Mouse (Mus musculus): ENCODE data around the gene Rbfox3. TPM values are rescaled to one million over a fixed set of nuclear protein-coding genes. Genes with fewer than 3 reads are reported as not detected.

Gene Rbfox3
- polyA plus RNA-seq, 1 experiment, result 0.19 TPM

DNA sequence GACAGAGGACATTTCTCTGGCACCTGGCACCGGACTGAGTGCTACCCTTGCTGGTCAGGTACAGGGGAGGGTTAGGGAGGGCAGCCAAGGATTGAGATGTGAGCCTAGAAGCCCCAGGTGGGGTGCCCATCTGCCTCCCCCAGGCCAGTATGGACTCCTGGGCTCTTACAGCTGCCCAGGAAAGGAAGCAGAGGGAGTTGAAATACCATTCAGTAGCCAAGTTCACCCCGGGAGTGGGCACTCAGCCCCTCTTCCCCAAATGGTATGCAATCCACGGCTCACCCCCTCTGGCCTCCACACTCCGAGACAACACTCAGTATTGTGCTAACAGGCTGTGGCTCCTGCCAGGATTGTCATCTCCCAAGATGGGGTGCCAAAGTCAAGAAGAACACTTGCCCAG, 74.5 kb downstream of the Rbfox3 start:
- Histone ChIP-seq H3K27ac (ENCODE audit: insufficient read depth, low read depth, low read length) (no peak overlapping the region), H3K4me3 (ENCODE audit: low read depth, low read length) (no peak overlapping the region), H3K4me1 (ENCODE audit: control insufficient read depth, insufficient read depth, insufficient read length, low read length) (no peaks in the 10 kb centered on the region; the same call in 1 of the 2 replicates), H3K27me3 (ENCODE audit: control insufficient read depth, insufficient read depth, low read length) (no peaks in the 10 kb centered on the region), H3K36me3 (ENCODE audit: control insufficient read depth, insufficient read depth, low read length) (no peaks in the 10 kb centered on the region)
- WGBS, result 69% methylated on average over 4 of the region's 4 CpGs
- TF ChIP-seq POLR2A (IDR thresholded peaks at IDR 0.05; ENCODE audit: low read depth, low read length) (no peak), CTCF (IDR thresholded peaks at IDR 0.05; ENCODE audit: extremely low read depth, insufficient read length, insufficient replicate concordance, low read depth, low read length) (no peak)

DNA sequence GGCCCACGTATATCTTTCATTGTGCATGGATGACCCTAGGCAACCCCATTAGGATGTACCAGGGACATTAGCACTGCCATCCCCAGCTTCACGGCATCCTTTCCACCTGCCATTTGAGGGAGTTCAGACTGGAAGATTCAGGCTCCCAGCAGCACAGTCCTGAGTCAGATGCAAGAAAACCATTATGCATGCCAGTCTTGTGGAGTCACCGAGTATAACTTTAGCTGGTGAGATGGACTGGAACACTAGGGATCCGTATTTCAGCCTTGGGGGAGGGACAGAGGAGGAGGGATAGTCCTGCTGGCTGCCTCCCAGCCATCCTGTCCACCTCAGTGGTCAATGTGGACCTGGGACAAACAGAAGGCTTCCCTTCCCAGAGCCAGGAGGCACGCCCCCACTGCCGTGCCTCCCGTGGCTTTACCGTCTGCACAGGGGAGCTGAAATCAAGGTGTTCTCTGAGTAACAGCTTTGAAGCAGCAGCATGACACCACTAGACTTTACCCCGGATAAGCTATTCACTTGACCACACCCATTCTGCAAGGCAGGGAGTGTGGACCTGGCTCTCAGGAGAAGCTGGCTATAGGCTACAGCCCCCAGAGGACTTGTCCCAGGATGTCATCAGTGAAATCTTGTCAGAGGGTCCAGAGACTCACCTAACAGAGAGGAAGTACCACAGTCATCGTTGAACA, 78.5 kb downstream of the Rbfox3 start:
- WGBS, result 45% methylated on average over 10 of the region's 10 CpGs
- Histone ChIP-seq H3K27ac (ENCODE audit: insufficient read depth, low read depth, low read length) (no peak overlapping the region), H3K4me3 (ENCODE audit: low read depth, low read length) (no peak overlapping the region), H3K27me3 (ENCODE audit: control insufficient read depth, insufficient read depth, low read length) (no peaks in the 10 kb centered on the region), H3K36me3 (ENCODE audit: control insufficient read depth, insufficient read depth, low read length) (no peaks in the 10 kb centered on the region), H3K4me1 (ENCODE audit: control insufficient read depth, insufficient read depth, insufficient read length, low read length) (no peaks in the 10 kb centered on the region; the same call in 1 of the 2 replicates)
- TF ChIP-seq CTCF (IDR thresholded peaks at IDR 0.05; ENCODE audit: extremely low read depth, insufficient read length, insufficient replicate concordance, low read depth, low read length) (no peak), POLR2A (IDR thresholded peaks at IDR 0.05; ENCODE audit: low read depth, low read length) (no peak)

DNA sequence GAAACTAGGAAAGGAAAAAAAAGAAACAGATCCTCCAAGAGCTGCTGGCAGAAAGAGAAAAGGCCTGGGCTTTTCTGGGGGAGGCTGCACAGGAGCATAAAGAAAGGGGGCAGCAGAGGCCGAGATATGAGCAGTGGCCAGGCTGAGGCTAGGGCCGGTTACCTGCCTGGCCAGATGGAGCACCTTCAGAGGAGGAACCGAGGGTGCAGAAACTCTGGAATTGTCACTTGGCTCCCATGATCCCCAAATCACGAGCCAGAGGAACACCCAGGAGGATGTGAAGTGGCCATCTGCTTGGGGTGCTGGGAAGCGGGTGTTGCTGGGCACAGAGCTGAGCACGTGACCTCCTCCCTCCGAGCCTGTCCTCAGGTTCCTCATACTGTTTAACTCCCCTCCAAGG, 79.7 kb downstream of the Rbfox3 start:
- TF ChIP-seq CTCF (IDR thresholded peaks at IDR 0.05; ENCODE audit: extremely low read depth, insufficient read length, insufficient replicate concordance, low read depth, low read length) (no peak), POLR2A (IDR thresholded peaks at IDR 0.05; ENCODE audit: low read depth, low read length) (no peak)
- no peaks in the 10 kb centered on the region for H3K27me3 ChIP-seq (ENCODE audit: control insufficient read depth, insufficient read depth, low read length)

DNA sequence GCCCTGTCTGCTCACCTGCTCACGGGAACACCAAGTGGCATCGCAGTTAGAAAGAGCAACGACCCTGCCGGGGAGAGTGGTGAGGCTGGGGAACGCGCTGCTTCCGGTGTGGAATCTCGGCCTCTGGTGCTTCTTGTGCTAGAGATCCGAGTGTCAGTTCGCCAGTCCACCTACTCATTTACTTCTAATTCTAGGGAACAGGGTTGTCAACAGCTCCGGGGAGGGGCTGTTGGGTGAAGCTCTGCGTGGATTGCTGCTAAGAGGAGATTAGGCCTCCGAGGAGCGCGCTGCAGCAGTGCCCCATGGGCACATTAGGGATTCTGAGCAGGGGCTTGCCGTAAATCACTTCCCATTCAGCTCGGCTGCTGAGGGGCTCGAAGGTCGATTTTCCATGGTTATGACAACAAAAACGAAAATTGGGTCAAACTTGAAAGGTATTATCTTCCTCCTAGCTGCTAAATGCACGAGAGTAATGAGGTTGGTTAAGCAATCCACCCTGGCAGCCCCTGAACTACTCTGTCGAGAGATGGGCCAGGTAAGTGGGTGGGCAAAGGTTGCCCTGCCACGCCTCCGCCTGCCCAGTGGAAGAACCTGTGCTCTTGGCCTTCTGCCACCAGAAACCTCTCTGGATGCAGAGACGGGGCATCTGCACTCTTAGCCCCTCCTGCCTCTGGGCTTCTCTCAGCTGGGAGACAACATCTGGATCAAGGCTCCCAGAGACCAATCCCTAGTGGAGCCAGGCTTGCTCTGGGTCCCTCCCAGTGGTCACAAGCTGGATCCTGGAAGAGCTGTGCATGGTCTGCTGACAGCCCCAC, 85.9 kb downstream of the Rbfox3 start:
- 25% methylated on average over 25 of the region's 25 CpGs for WGBS
- H3K4me3 ChIP-seq (ENCODE audit: low read depth, low read length), result no peak overlapping the region
- no peak overlapping the region for H3K27ac ChIP-seq (ENCODE audit: insufficient read depth, low read depth, low read length)
- no peaks in the 10 kb centered on the region for H3K36me3 ChIP-seq (ENCODE audit: control insufficient read depth, insufficient read depth, low read length)
- H3K4me1 ChIP-seq (ENCODE audit: control insufficient read depth, insufficient read depth, insufficient read length, low read length), result peaks cover 8% of the 10 kb centered on the region; the same call in 1 of the 2 replicates
- TF ChIP-seq CTCF (IDR thresholded peaks at IDR 0.05; ENCODE audit: extremely low read depth, insufficient read length, insufficient replicate concordance, low read depth, low read length) (no peak), POLR2A (IDR thresholded peaks at IDR 0.05; ENCODE audit: low read depth, low read length) (no peak)
- no peaks in the 10 kb centered on the region for H3K27me3 ChIP-seq (ENCODE audit: control insufficient read depth, insufficient read depth, low read length)

More for the DNA sequence above, 79.7 kb downstream of the Rbfox3 start:
- Histone ChIP-seq H3K27ac (ENCODE audit: insufficient read depth, low read depth, low read length) (no peak overlapping the region), H3K4me1 (ENCODE audit: control insufficient read depth, insufficient read depth, insufficient read length, low read length) (no peaks in the 10 kb centered on the region; the same call in 1 of the 2 replicates), H3K4me3 (ENCODE audit: low read depth, low read length) (no peak overlapping the region), H3K36me3 (ENCODE audit: control insufficient read depth, insufficient read depth, low read length) (no peaks in the 10 kb centered on the region)
- 75% methylated on average over 7 of the region's 7 CpGs for WGBS

DNA sequence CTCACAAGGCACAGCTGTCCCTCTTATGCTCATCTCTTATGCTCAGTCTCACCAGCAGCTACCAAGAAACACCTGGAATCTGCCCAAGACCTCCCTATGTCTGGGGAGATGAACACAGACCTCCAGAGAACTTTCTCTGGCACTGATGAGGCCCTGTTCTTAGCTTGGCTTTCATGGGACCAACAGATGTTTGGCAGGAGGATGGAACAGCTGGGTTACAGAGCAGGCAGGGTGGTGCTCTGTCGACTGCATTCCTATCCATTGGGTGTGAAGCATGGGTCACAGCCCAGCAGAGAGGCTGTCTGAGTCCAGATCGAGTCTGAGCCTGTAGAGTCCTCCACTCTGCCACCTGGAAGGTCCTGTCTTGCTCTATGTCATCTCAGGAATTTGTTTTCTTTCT, 90.0 kb downstream of the Rbfox3 start:
- Histone ChIP-seq H3K4me1 (ENCODE audit: control insufficient read depth, insufficient read depth, insufficient read length, low read length) (peaks cover 8% of the 10 kb centered on the region; the same call in 1 of the 2 replicates), H3K4me3 (ENCODE audit: low read depth, low read length) (no peak overlapping the region), H3K27ac (ENCODE audit: insufficient read depth, low read depth, low read length) (no peak overlapping the region), H3K36me3 (ENCODE audit: control insufficient read depth, insufficient read depth, low read length) (no peaks in the 10 kb centered on the region), H3K27me3 (ENCODE audit: control insufficient read depth, insufficient read depth, low read length) (no peaks in the 10 kb centered on the region; the same call in 1 of the 2 replicates)
- TF ChIP-seq CTCF (IDR thresholded peaks at IDR 0.05; ENCODE audit: extremely low read depth, insufficient read length, insufficient replicate concordance, low read depth, low read length) (no peak), POLR2A (IDR thresholded peaks at IDR 0.05; ENCODE audit: low read depth, low read length) (no peak)
- 30% methylated on average over 2 of the region's 2 CpGs for WGBS

DNA sequence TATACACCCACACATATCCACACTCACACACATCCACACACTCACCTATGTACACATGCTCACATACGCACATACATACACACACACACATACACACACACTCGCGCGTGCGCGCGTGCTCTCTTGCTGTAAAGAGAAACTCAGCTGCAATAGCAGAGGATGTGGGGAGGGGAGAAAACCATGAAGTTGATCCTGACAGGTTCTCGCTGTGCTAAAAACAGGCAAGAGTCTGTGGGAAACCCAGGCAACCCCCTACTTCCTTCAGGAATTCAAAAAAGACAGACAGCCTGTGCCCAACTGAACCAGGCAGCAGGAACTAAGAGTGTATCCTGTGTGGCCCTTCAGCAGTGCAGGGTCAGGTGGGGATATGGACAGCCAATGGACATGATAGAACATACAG, 92.9 kb downstream of the Rbfox3 start:
- no peaks in the 10 kb centered on the region; the same call in 1 of the 2 replicates for H3K27me3 ChIP-seq (ENCODE audit: control insufficient read depth, insufficient read depth, low read length)
- 93% methylated on average over 8 of the region's 8 CpGs for WGBS
- H3K27ac ChIP-seq (ENCODE audit: insufficient read depth, low read depth, low read length), result no peak overlapping the region
- H3K36me3 ChIP-seq (ENCODE audit: control insufficient read depth, insufficient read depth, low read length), result no peaks in the 10 kb centered on the region
- H3K4me3 ChIP-seq (ENCODE audit: low read depth, low read length), result no peak overlapping the region
- TF ChIP-seq CTCF (IDR thresholded peaks at IDR 0.05; ENCODE audit: extremely low read depth, insufficient read length, insufficient replicate concordance, low read depth, low read length) (no peak), POLR2A (IDR thresholded peaks at IDR 0.05; ENCODE audit: low read depth, low read length) (no peak)
- H3K4me1 ChIP-seq (ENCODE audit: control insufficient read depth, insufficient read depth, insufficient read length, low read length), result no peaks in the 10 kb centered on the region

DNA sequence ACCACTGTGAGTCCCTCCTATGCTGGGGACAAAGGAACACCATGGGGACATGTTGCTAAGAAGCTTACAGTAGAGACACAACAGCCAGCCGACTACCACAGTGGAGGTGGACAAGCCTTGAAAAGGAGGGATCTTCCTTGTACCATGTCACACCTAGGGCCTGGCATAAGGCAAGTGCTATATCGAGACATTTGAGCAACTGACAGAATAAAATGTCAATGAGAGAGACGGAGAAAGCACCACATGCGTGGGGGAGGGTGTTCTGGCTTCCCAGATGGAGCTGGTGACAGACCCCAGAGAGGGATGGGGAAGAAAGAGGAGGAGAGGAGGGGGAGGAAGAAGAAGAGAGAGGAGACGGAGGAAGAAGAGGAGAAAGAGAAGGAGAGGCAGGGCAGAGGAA, 96.3 kb downstream of the Rbfox3 start:
- H3K4me1 ChIP-seq (ENCODE audit: control insufficient read depth, insufficient read depth, insufficient read length, low read length), result no peaks in the 10 kb centered on the region
- 75% methylated on average over 5 of the region's 5 CpGs for WGBS

More for the DNA sequence above, 96.3 kb downstream of the Rbfox3 start:
- H3K27ac ChIP-seq (ENCODE audit: insufficient read depth, low read depth, low read length), result no peak overlapping the region
- H3K27me3 ChIP-seq (ENCODE audit: control insufficient read depth, insufficient read depth, low read length), result no peaks in the 10 kb centered on the region; the same call in 1 of the 2 replicates
- no peaks in the 10 kb centered on the region for H3K36me3 ChIP-seq (ENCODE audit: control insufficient read depth, insufficient read depth, low read length)
- no peak overlapping the region for H3K4me3 ChIP-seq (ENCODE audit: low read depth, low read length)
- no peak for TF ChIP-seq CTCF (IDR thresholded peaks at IDR 0.05; ENCODE audit: extremely low read depth, insufficient read length, insufficient replicate concordance, low read depth, low read length)

Data from small intestine, adult 2 months (tissue).